Mouse (Mus musculus) embryonic facial prominence, embryonic 12.5 days (tissue): ENCODE results near the gene Mob4. TPM values are rescaled to one million over a fixed set of nuclear protein-coding genes. Genes with fewer than 3 reads are reported as not detected.
A peak's percentile ranks its signal among the peaks of the same experiment; 100 is the strongest.

ENCODE experiments used
- ATAC-seq: fragments of 200-750 bp; cut with Nextera tagmentation; 2 replicates; pipeline ENCODE4 v1.8.0; 2017; ENCODE audit not compliant: insufficient number of reproducible peaks, insufficient read depth, low FRiP score, low TSS enrichment
- H3K27ac ChIP-seq: fragments of 300-500 bp; sonication (generic); 2 replicates; pipeline ENCODE4 v1.5.1; 2016; ENCODE audit warnings: mild to moderate bottlenecking
- H3K27me3 ChIP-seq: fragments of 300-500 bp; sonication (generic); 2 replicates; pipeline ENCODE4 v1.6.1; 2016; ENCODE audit warnings: mild to moderate bottlenecking, moderate library complexity
- H3K36me3 ChIP-seq: fragments of 300-500 bp; sonication (generic); 2 replicates; pipeline ENCODE4 v1.6.1; 2016; ENCODE audit warnings: mild to moderate bottlenecking
- H3K4me1 ChIP-seq: fragments of 300-500 bp; sonication (generic); 2 replicates; pipeline ENCODE4 v1.6.1; 2016
- H3K4me2 ChIP-seq: fragments of 300-500 bp; sonication (generic); replicated peaks from 2 replicates; pipeline ENCODE4 v1.6.1; 2016; ENCODE audit warnings: mild to moderate bottlenecking, moderate library complexity
- H3K4me3 ChIP-seq: fragments of 300-500 bp; sonication (generic); 2 replicates; pipeline ENCODE4 v1.5.1; 2016; ENCODE audit warnings: mild to moderate bottlenecking
- H3K9ac ChIP-seq: fragments of 300-500 bp; sonication (generic); 2 replicates; pipeline ENCODE4 v1.6.1; 2016; ENCODE audit warnings: mild to moderate bottlenecking, moderate library complexity
- H3K9me3 ChIP-seq: fragments of 300-500 bp; sonication (generic); 2 replicates; pipeline ENCODE4 v1.6.1; 2016; ENCODE audit warnings: mild to moderate bottlenecking, moderate library complexity
- WGBS: fragments of 180-500 bp; shearing (Covaris S2); methylation state at CpG from one replicate; pipeline ENCODE4 v1.1.7; 2016; 5-methylcytosine and 5-hydroxymethylcytosine counted together
- polyA plus RNA-seq: library from polyadenylated mRNA; unstranded; fragments of >200 nt; fragmentation: Nextera tagmentation; extraction: Ambion mirVana; gene quantifications from 2 replicates; pipeline ENCODE4 v1.2.1, GENCODE M21; 2016

Gene Mob4
- 147 and 155 TPM in 2 replicates for polyA plus RNA-seq

DNA sequence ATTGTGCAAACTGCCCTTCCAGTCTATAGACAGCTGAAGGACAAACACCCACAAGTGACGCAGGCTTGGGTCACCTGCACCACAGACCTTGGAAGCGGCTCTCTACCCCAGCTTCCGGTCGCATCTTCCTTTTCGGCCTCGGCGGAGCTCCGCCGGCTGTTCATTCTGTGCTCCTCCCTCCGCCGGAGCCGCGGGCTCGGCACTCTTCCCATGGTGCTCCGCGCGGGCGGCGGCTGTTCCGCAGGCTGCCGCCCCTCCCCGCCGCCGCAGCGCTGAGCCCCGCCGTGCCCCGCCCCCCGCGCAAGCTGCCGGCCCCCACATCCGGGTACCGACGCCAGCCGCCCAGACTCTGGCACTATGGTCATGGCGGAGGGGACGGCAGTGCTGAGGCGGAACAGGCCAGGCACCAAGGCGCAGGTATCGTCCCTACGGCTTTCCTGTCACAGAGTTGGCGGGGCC, at the start of gene Mob4:
Gene Mob4, plus strand, starts transcription at position 289 of the 459 bp plus-strand sequence.
- Histone ChIP-seq H3K9ac (peak within 1 kb of the TSS; percentile 89), H3K4me2 (peak within 1 kb of the TSS; percentile 60), H3K4me1 (peaks cover 12% of the 10 kb centered on the region; the same call in 1 of the 2 replicates), H3K4me3 (peak within 1 kb of the TSS; percentile 76), H3K27ac (peak within 1 kb of the TSS; percentile 96), H3K36me3 (0 out of 2 replicates have a peak, but pooled peaks cover 6% of the 10 kb centered on the region), H3K9me3 (no peaks in the 10 kb centered on the region), H3K27me3 (no peaks in the 10 kb centered on the region)
- WGBS, result 1% methylated on average over 41 of the region's 42 CpGs
- ATAC-seq, result peak; percentile 96

DNA sequence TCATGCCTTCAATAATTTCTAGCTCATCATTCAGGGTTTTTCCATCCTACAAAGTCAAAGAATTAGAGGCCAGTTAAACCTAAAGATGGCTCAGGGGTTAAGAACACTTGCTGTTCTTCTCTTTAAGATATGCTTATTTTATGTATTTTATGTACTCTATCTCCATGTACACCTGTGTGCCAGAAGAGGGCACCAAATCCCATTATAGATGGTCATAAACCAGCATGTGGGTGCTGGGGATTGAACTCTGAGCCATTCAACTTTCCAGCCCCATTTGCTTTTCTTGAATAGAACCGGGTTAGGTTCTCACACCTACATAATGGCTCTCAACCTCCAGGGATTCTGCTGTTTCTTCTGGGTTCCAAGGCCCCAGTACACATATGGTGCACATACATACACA, 48.9 kb upstream of the Mob4 start:
- Histone ChIP-seq H3K27ac (no peak overlapping the region), H3K9ac (no peak overlapping the region), H3K4me2 (no peak overlapping the region), H3K4me1 (peaks cover 18% of the 10 kb centered on the region), H3K9me3 (no peaks in the 10 kb centered on the region), H3K27me3 (no peaks in the 10 kb centered on the region), H3K36me3 (peaks cover 68% of the 10 kb centered on the region), H3K4me3 (no peak overlapping the region)
- ATAC-seq, result no peak
- 86% methylated on average over 1 of the region's 1 CpGs for WGBS

DNA sequence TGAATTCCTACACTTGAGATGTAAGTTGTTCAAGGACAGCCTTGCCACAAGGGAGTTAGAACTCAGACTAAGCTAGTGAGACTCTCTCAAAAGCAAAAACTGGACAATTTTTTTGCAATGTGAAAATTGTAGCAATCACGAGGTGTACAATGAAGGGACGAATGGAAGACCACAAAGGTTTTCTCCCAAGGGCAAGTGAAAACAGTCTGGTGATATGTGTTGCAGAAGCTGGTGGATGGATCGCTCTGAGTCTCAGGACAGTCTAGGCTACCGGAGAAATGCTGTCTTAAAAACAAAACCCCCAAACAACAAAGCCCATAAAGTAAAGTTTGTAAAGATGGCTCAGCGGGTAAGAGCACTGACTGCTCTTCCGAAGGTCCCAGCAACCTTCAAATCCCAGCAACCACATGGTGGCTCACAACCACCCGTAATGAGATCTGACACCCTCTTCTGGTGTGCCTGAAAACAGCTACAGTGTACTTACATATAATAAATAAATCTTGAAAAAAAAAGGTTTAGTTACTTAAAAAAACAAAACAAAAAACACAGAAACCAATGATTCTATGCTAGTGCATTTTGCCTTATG, 45.2 kb upstream of the Mob4 start:
- Histone ChIP-seq H3K27me3 (no peaks in the 10 kb centered on the region), H3K4me1 (peaks cover 27% of the 10 kb centered on the region), H3K27ac (no peak overlapping the region), H3K9me3 (no peaks in the 10 kb centered on the region), H3K36me3 (peaks cover 53% of the 10 kb centered on the region), H3K4me2 (peak overlapping the region; percentile 92), H3K4me3 (peak overlapping the region; percentile 96), H3K9ac (peak overlapping the region; percentile 94; the same call in 1 of the 2 replicates)
- 45% methylated on average over 7 of the region's 7 CpGs for WGBS
- no peak for ATAC-seq

DNA sequence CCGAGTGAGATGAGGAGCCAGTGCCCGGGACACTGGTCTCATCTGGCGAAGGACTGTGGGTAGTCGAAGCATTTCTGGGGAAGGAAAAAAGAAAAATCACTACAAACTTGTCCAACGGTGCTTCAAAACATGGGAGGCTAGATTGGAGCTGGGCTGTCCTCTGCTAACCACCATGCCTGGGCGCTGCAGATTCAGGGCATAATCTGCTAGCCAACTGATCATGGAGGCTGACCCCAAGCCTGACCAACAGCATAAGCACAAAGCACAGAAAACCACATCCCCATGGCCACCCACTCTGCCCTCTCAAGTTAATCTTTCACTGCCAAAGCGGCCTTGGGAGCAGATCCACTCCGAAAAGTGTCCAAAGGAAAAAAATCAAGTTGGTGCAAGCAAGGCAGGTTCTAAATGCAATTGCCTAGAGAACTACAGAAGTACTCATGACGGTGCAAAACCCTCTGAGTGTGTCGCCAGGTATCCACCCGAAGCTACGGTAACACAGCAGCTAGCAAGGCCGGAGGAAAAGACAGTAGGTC, 44.1 kb upstream of the Mob4 start:
- Histone ChIP-seq H3K27me3 (no peaks in the 10 kb centered on the region), H3K36me3 (peaks cover 45% of the 10 kb centered on the region), H3K9me3 (no peaks in the 10 kb centered on the region), H3K4me2 (peak overlapping the region; percentile 92), H3K4me3 (peak overlapping the region; percentile 96), H3K9ac (peak overlapping the region; percentile 94), H3K4me1 (peaks cover 27% of the 10 kb centered on the region), H3K27ac (peak overlapping the region; percentile 95)
- ATAC-seq, result peak; percentile 13; the same call in 1 of the 2 replicates
- 2% methylated on average over 13 of the region's 13 CpGs for WGBS

DNA sequence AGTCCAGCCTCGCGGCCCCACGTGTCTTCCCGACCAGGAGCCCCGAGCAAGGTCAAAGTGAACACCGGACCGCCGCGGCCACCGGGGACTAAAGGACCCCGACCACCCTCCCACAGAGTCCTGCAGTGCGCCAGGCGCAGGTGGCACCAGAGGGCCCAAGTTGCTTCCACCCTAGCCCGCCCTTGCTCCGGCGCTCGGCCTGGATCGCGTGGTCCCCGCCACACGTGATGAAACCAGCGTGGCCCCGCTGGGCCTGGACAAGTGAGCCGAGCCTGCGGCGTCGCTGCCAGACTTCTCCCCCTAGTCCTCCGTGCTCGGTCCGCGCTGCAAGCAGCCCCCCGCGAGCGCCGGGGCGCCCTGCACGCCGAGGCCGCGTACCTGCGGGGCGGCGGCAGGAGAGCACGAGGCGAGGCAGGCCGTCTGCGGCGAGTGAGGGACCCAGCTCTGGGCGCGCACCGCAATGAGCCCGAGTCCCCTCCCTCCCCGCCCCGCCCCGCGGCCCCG, 43.6 kb upstream of the Mob4 start:
- Histone ChIP-seq H3K4me1 (peaks cover 27% of the 10 kb centered on the region), H3K9me3 (no peaks in the 10 kb centered on the region), H3K9ac (peak overlapping the region; percentile 94), H3K27ac (peak overlapping the region; percentile 95), H3K4me3 (peak overlapping the region; percentile 96), H3K4me2 (peak overlapping the region; percentile 92), H3K36me3 (peaks cover 43% of the 10 kb centered on the region), H3K27me3 (no peaks in the 10 kb centered on the region)
- peak; percentile 81 for ATAC-seq
- WGBS, result under 1% methylated on average over 43 of the region's 57 CpGs

DNA sequence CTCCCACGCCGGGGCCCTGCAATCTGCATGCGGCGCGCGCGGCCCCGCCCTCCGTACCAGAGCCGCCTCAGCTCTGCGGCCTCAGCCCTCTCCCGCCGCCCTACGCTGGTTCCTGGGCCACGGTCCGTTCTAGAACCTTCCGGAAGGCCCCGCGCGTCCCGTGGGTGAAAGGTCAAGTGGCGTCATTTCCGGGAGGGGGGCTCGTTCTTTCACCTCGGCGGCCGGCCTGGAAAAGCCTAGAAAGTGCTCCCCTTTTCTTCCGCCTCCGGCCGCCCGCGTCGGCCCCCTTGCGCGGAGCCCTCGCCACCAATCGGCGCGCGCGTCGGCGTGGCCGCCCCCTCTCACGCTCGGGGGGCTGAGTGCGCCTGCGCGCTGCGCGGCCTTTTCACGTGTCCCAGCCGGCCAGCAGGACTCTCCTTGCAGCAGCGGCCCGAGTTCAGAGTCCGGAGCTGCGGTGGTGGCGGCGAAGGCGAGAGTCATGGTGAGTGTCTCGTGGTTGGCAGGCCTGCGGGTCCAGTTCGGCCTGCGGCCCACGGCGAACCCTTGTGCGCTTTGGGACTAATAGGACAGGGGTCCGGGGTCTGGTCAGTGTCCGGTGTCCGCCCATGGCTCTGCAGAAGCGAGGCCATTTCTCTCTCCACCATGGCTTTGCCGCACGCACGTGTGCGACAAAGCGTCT, 43.0 kb upstream of the Mob4 start, which contains the start of the genes Hspe1 and Hspd1:
Gene Hspe1, plus strand, starts transcription at position 201 of the 679 bp plus-strand sequence.
Gene Hspd1, minus strand, starts transcription at position 312 of the 679 bp plus-strand sequence.
- Histone ChIP-seq H3K36me3 (peaks cover 37% of the 10 kb centered on the region), H3K9ac (peak within 1 kb of the TSS; percentile 94), H3K27ac (peak within 1 kb of the TSS; percentile 95), H3K4me1 (peaks cover 27% of the 10 kb centered on the region), H3K27me3 (no peaks in the 10 kb centered on the region), H3K4me3 (peak within 1 kb of the TSS; percentile 96), H3K9me3 (no peaks in the 10 kb centered on the region), H3K4me2 (peak within 1 kb of the TSS; percentile 92)
- under 1% methylated on average over 70 of the region's 76 CpGs for WGBS
- ATAC-seq, result peak; percentile 94

DNA sequence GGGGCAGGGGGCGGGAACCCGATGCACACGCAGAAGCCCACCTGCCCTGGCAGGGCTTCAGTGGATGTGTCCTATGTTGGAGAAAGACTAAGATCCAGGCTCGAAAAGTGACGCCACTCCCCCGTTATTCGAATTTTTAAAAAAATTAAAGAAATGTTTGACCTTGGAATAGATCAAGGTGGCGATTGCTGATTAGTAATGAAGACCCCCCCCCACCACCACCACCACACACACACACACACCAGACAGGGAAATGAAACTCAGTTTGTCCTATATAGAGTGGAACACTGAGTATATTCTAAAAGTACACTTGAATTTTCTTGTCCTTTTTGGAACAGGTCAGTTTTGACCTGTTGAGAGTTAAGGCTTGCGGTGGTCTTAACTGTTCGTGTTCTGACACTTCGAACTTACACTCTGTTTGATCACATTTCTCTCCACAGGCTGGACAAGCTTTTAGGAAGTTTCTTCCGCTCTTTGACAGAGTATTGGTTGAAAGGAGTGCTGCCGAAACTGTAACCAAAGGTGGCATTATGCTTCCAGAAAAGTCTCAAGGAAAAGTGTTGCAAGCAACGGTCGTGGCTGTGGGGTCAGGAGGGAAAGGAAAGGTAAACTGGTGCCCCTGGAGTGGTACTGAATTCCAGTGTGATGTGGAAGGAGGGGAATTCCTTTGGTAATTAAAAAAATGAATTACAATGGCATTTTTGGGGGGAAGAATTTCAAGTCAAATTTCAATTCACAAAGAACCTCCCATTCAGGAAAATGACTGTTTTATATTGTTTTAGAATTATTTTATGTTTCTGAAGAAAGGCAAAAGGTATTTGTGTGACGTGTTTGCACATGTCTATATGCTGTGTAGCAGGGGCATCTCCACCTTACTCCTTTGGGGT, 42.2 kb upstream of the Mob4 start:
- Histone ChIP-seq H3K9me3 (no peaks in the 10 kb centered on the region), H3K4me2 (peak overlapping the region; percentile 92), H3K27me3 (no peaks in the 10 kb centered on the region), H3K27ac (peak overlapping the region; percentile 95), H3K4me3 (peak overlapping the region; percentile 96), H3K4me1 (peaks cover 27% of the 10 kb centered on the region), H3K36me3 (peaks cover 33% of the 10 kb centered on the region), H3K9ac (peak overlapping the region; percentile 94)
- no peak; the same call in 1 of the 2 replicates for ATAC-seq
- WGBS, result 7% methylated on average over 16 of the region's 16 CpGs

DNA sequence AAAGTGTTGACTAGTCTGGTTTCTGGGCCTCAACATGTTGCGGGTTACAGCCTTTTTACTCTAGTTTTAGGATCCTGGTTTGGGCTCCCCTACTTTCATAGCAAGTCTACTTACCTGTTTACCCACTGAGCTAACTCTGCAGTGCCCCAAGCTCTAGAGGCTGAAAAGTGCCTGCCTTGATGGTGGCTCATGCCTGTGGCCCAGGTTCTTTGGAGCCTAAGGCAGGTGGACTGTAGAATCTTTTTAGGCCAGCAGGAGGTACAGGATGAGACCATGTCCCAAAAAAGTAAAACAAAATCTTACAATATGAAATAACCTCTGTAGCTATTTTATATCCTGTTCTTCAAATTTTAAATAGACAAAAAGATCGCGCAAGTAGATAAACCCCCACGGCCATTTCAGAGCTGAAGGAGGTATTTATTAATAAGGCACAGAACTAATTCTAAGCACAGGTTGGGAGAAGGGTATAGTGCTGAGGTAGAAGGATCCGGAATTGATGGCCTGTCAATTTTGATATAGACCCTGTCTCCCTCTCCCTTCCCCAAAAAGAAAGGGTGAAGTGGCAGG, 41.5 kb upstream of the Mob4 start:
- WGBS, result 88% methylated on average over 5 of the region's 5 CpGs
- Histone ChIP-seq H3K27ac (no peak overlapping the region), H3K36me3 (peaks cover 29% of the 10 kb centered on the region)

DNA sequence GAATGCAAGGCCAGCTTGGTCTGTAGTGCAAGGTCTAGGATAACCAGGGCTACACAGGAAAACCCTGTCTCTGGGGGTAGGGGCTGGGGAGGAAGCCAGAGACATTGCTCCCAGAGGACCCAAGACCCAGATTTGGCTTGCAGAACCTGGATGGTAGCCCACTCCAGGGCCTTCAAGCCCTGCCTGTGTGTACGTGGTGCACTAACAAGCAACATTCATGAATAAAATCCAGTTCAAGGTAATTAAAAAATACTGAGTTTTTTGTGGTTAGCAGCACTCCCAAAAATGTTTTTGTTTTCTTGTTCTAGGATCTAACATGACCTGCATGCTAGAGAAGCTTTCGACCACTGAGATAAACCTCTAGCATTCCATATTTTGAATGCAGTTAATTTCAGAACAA, 39.0 kb upstream of the Mob4 start:
- Histone ChIP-seq H3K27ac (no peak overlapping the region), H3K4me1 (peaks cover 9% of the 10 kb centered on the region), H3K9ac (no peak overlapping the region), H3K27me3 (no peaks in the 10 kb centered on the region), H3K9me3 (no peaks in the 10 kb centered on the region), H3K36me3 (peaks cover 19% of the 10 kb centered on the region), H3K4me3 (no peak overlapping the region), H3K4me2 (no peak overlapping the region)
- no peak for ATAC-seq
- WGBS, result 81% methylated on average over 2 of the region's 2 CpGs

More for the DNA sequence above, 41.5 kb upstream of the Mob4 start:
- H3K4me1 ChIP-seq, result peaks cover 22% of the 10 kb centered on the region
- peak overlapping the region; percentile 9; the same call in 1 of the 2 replicates for H3K4me3 ChIP-seq
- H3K4me2 ChIP-seq, result peak overlapping the region; percentile 92
- no peaks in the 10 kb centered on the region for H3K27me3 ChIP-seq
- H3K9me3 ChIP-seq, result no peaks in the 10 kb centered on the region
- peak overlapping the region; percentile 94 for H3K9ac ChIP-seq
- ATAC-seq, result no peak

DNA sequence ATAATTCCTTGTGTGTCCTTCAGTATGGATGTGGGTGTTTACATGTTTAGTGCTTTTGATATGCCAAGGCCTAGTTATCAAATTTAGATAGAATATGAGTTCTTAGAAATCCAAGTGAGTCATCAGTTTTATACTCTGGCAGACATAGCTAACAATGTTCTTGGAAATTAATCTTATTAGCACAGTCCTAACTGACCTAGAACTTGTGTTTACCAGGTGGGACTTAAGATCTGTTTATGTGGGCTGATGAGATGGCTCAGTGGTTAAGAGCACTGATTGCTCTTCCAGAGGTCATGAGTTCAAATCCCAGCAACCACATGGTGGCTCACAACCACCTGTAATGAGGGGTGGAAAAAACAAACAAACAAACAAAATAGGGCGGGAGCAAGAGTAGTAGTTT, 38.6 kb upstream of the Mob4 start:
- Histone ChIP-seq H3K27me3 (no peaks in the 10 kb centered on the region), H3K27ac (no peak overlapping the region), H3K4me3 (no peak overlapping the region), H3K4me1 (peaks cover 9% of the 10 kb centered on the region), H3K4me2 (no peak overlapping the region), H3K9me3 (no peaks in the 10 kb centered on the region), H3K36me3 (peaks cover 19% of the 10 kb centered on the region), H3K9ac (no peak overlapping the region)
- ATAC-seq, result no peak
- 82% methylated on average over 1 of the region's 1 CpGs for WGBS
